Mouse (Mus musculus): ENCODE results near the gene Ccdc88b.

Ccdc88b gene

DNA sequence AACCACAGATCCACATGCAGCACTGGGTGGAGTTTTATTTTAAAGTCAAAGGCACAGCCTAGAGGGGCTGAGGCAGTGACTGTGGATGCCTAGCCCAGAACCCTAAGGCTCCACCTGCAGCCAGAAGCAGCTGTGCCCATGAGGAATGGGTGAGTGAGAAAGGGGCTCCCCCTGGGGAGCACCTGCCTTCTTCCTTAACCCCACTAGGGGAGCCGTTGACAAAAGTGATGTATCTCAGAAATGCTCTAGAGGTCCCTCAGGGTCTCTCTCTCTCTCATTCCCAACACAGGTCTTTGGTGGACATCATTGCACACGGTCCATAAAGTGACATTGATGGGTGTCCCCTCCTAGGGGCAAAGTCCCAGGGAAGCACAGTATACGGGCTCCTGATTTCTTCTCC is 28.9 kb downstream of the Ccdc88b start:
- no peak for DNase-seq (ENCODE audit: low spot score in 2 of 2)

DNA sequence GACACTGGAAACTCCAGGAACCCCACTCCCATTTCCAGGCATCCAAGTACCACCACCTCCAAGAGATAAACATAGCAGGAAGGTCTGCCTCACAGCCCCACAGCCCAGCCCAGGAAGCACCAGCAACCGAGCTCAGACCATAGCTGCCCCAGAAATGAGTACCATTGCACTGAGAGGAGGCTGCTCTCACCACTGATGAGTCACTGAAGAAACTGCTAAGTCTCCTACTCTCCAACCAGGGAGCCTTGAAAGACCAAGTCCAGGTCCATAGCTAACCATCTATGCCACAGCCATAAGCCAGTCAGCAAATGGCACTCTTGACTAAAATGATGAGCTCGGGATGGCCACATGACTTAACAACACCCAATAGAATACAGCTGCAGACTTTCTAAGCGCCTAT is 31.4 kb downstream of the Ccdc88b start:
- DNase-seq (ENCODE audit: low spot score in 2 of 2) = no peak

DNA sequence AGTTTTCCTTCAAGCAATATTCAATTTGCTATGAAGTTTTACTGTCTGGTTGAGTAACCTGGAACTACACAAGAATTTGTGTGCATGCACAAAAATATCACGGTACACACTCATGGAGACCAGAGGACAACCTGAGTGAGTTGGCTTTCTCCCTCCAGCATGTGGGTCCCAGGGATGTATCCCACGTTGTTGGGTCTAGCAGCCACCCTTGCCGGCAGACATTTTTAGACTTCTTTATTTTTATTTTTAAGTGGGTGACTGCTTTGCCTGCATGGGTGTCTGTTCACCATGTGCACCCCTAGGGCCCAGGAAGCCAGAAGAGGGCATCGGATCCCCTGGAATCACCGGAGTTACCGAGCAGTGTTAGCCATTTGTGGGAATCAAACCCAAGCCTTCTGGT is 32.6 kb downstream of the Ccdc88b start:
- no peak for DNase-seq (ENCODE audit: low spot score in 2 of 2)

DNA sequence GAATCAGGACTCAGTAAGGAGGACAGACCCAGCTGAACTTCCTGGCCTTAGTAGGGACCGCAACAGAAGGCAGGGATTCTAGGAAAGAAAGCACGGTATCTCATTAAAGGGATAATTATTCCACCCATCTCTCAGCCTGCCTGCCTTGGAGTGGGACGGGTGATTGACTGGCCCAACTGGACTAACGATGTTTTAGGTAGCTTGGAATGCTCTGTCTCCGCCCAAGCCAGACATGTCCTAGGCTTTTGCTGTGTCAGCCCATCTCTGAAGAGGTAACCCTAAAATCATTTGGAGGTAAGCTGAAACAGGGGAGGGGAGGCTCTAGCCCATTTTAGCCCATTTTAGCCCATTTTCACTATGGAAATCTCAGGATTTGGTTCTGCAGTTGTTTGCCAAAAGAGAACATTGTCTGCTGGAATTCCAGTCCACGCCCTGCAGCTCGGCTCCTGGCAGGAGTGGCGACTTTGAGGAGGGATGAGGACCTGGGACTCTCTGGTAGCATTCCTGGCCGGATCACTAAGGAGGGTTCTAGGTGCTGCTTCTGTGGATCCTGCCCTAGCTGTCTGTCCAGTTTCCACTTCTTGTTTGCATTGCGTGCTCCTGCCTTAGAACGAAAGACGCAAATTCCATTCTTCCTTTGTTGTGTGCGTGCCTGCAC is 37.3 kb downstream of the Ccdc88b start:
- DNase-seq (ENCODE audit: low spot score in 2 of 2) = no peak

DNA sequence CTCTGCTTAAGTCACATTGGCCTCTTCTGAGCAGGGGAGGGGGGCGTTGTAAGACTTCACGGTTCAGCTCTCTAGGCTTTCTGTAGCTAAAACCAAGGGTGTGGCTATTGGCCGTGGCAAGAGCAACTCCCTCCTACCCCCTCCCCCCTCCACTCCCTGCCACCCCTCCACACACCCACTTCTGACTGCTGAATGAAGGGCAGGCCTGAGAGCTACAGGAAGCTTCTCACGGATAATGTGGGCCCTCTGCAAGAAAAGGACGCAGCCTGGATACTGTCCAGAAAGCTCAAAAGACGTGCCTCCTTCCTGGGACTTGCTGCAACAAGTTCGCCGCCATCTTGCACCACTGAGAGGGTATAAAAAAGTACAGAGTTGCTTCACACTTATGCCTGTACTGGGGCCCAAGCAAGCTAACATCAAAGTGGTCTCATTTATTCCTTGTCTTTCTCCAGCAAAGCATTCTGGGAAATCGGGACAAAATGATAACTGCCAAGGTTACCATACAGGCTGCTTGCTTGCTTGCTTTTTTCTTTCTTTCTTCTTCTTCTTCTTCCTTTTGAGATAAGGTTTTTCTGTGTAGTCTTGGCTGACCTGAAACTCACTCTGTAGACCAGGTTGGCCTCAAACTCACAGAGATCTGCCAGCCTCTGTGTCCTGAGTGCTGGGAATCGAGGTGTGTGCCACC is 38.7 kb downstream of the Ccdc88b start:
- no peak for DNase-seq (ENCODE audit: low spot score in 2 of 2)

DNA sequence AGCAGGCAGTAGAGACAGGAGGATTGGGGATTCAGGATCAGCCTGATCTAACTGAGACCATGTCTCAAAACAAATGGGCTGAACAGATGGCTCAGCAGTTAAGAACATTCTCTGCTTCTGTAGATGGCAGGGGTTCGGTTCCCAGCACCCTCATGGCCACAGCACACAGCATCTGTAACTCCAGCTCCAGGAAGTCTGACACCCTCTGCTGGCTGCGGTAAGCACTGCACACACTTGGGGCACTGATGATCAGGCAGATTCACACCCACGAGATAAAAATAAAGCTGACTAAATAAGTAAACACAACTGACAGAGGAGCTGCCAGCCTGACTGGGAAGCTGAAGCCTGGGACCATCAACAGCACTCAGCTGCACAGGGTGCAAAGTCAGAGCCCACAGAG is 43.1 kb downstream of the Ccdc88b start:
- no peak for DNase-seq (ENCODE audit: low spot score in 2 of 2)

DNA sequence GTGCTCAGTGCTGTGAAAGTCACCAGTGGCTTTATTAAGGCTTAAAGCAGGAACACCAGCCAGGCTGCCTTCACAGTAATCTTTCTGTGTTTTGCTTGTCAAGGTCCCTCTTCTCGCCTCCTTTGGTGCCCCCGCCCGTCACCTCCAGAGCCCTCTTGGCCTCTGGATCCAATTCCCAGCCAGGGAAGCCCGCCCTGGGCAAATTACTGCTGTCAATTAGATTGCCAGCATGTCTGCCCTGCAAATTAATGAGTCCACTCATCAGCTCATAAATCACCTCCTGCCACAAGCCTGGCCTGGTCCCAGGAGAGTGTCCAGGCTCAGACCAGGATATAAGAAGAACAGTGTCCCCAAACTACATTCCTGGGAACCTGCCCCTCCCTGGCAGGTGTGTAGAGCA is 43.6 kb downstream of the Ccdc88b start:
- DNase-seq (ENCODE audit: low spot score in 2 of 2) = no peak
